16 mouse cellular contexts compared by ENCODE assay signal in the genomic region with DNA sequence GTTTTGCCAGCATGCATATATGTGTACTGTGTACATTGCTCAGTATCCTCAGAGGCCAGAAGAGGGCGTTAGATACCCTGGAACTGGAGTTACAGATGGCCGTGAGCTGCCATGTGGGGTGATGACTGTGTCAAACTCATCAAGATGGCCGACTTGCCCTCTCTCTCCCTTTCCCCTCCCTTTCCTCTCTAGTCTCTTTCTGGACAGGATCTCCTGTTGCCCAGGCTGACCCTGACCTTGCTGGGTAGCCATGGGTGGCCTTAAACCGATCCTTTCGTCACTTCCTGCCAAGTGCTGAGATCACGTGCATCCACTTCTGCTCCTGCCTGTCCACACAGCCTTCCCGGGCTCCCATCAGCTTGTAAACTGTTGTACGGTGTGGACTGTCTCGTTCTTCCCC. TPM values are rescaled to one million over a fixed set of nuclear protein-coding genes. Genes with fewer than 3 reads are reported as not detected.
DNase-seq lines count a peak whose midpoint lies in the region; ATAC-seq and TF ChIP-seq lines count a peak whose summit lies in the region.
"Had no signal": no experiment of that assay in that cellular context is flagged by ENCODE, and none has a peak within 500 bp of the region (broad histone marks: within the 10 kb centered on the region; RNA-seq: fewer than 3 reads in every experiment).

No protein-coding gene starts in this region.

- peak; percentile 35 for TF ChIP-seq CTCF in heart, adult 2 months (IDR thresholded peaks at IDR 0.05)
- no peak; the same call in 1 of the 2 replicates for TF ChIP-seq CTCF in liver, adult 2 months (IDR thresholded peaks at IDR 0.05; ENCODE audit: low read depth, low read length)

- H3K27ac ChIP-seq in heart, adult 2 months, result no peak overlapping the region
- no peak overlapping the region for H3K27ac ChIP-seq in heart, embryonic 11.5 days (ENCODE audit: low read depth, low read length)
- H3K27ac ChIP-seq in liver, adult 2 months (replicated peaks; ENCODE audit: insufficient read depth, low read depth, low read length), result no peak overlapping the region
- peak overlapping the region; percentile 32; the same call in 1 of the 2 replicates for H3K27ac ChIP-seq in macrophage
- H3K27ac ChIP-seq: embryonic facial prominence, embryonic 13.5 days; forebrain, embryonic 10.5 days had no signal

- no peak overlapping the region for H3K4me3 ChIP-seq in heart, adult 2 months
- H3K4me3 ChIP-seq in heart, embryonic 11.5 days (ENCODE audit: low read depth, low read length), result no peak overlapping the region
- no peak overlapping the region for H3K4me3 ChIP-seq in liver, adult 2 months (ENCODE audit: insufficient read depth, low read depth, low read length)
- H3K4me3 ChIP-seq in macrophage (ENCODE audit: inconsistent target), result no peak overlapping the region
- H3K4me3 ChIP-seq: embryonic facial prominence, embryonic 13.5 days; forebrain, embryonic 10.5 days had no signal

- H3K9me3 ChIP-seq in heart, embryonic 11.5 days (replicated peaks; ENCODE audit: control insufficient read depth, low read length), result no peaks in the 10 kb centered on the region
- H3K9me3 ChIP-seq: embryonic facial prominence, embryonic 13.5 days; forebrain, embryonic 10.5 days had no signal

- no peaks in the 10 kb centered on the region for H3K79me2 ChIP-seq in heart, adult 2 months (replicated peaks; ENCODE audit: control insufficient read depth, insufficient read depth, low read length)
- peaks cover 15% of the 10 kb centered on the region; the same call in 1 of the 2 replicates for H3K79me2 ChIP-seq in liver, adult 2 months (ENCODE audit: control insufficient read depth, insufficient read depth, low read length)
- H3K79me2 ChIP-seq in macrophage (ENCODE audit: inconsistent target), result peaks cover 44% of the 10 kb centered on the region

- no peak for ATAC-seq in heart, embryonic 11.5 days (replicated peaks; ENCODE audit: insufficient number of reproducible peaks, low FRiP score, low TSS enrichment)
- ATAC-seq: activated CD4-positive, CD25-positive, alpha-beta regulatory T cell, adult 4 months; hindbrain, embryonic 16.5 days had no signal

- peaks cover 11% of the 10 kb centered on the region for H3K4me1 ChIP-seq in heart, adult 2 months (ENCODE audit: control insufficient read depth, insufficient read depth, low read length)
- H3K4me1 ChIP-seq in heart, embryonic 11.5 days (ENCODE audit: control insufficient read depth, insufficient read depth, low read length), result peaks cover 30% of the 10 kb centered on the region
- peaks cover 21% of the 10 kb centered on the region for H3K4me1 ChIP-seq in liver, adult 2 months (ENCODE audit: control insufficient read depth, insufficient read depth, low read length)

- H3K36me3 ChIP-seq in heart, adult 2 months (ENCODE audit: control insufficient read depth, insufficient read depth, low read length), result no peaks in the 10 kb centered on the region
- H3K36me3 ChIP-seq in heart, embryonic 11.5 days (ENCODE audit: control insufficient read depth, insufficient read depth, low read length), result peaks cover 11% of the 10 kb centered on the region
- peaks cover 34% of the 10 kb centered on the region; the same call in 1 of the 2 replicates for H3K36me3 ChIP-seq in liver, adult 2 months (ENCODE audit: control insufficient read depth, insufficient read depth, low read length)
- peaks cover 46% of the 10 kb centered on the region for H3K36me3 ChIP-seq in macrophage (ENCODE audit: inconsistent target)

- no peak overlapping the region for H3K9ac ChIP-seq in heart, adult 2 months (ENCODE audit: low read depth, low read length)
- H3K9ac ChIP-seq in heart, embryonic 11.5 days (ENCODE audit: low read depth, low read length), result no peak overlapping the region
- no peak overlapping the region for H3K9ac ChIP-seq in liver, adult 2 months (ENCODE audit: low read depth, low read length)
- H3K9ac ChIP-seq: embryonic facial prominence, embryonic 13.5 days had no signal

- H3K27me3 ChIP-seq in heart, adult 2 months (ENCODE audit: control insufficient read depth, insufficient read depth, low read length), result no peaks in the 10 kb centered on the region
- H3K27me3 ChIP-seq in heart, embryonic 11.5 days (ENCODE audit: control insufficient read depth, insufficient read depth, low read length), result peaks cover 37% of the 10 kb centered on the region
- no peaks in the 10 kb centered on the region for H3K27me3 ChIP-seq in liver, adult 2 months (ENCODE audit: control insufficient read depth, insufficient read depth, low read length)

- no peak overlapping the region for H3K4me2 ChIP-seq in heart, embryonic 11.5 days
- H3K4me2 ChIP-seq: embryonic facial prominence, embryonic 13.5 days had no signal

- no peak for TF ChIP-seq POLR2A in heart, adult 2 months (IDR thresholded peaks at IDR 0.05; ENCODE audit: insufficient read depth, low read depth, low read length)
- TF ChIP-seq POLR2A in liver, adult 2 months (IDR thresholded peaks at IDR 0.05; ENCODE audit: extremely low read depth, insufficient read depth, low read length), result no peak

- 49% methylated on average over 9 of the region's 9 CpGs for WGBS in heart, adult 2 months
- WGBS in heart, embryonic 11.5 days (ENCODE audit: insufficient replicate concordance), result 45% methylated on average over 9 of the region's 9 CpGs
- WGBS in liver, adult 2 months, result 47% methylated on average over 9 of the region's 9 CpGs
- WGBS in macrophage (ENCODE audit: missing documents), result 43% methylated on average over 6 of the region's 9 CpGs

- no peak for TF ChIP-seq EP300 in heart, adult 2 months (IDR thresholded peaks at IDR 0.05; ENCODE audit: insufficient read depth, low read depth, low read length)

- intact Hi-C loops in heart, adult 2 months (cut with DNase I), result loop anchor here (5.0 kb wide), 1 partner anchor 143 kb away; a partner anchor contains a TSS

- no peak for DNase-seq in heart, adult 2 months
- peak; percentile 62 for DNase-seq in liver, adult 2 months (ENCODE audit: extremely low read depth, low read depth, low spot score)
- DNase-seq in liver (no peak), ES-CJ7 (ENCODE audit: low read depth, low spot score) (peak; percentile 45)
- no peak for DNase-seq in spleen, adult 12 weeks (ENCODE audit: low spot score)
- DNase-seq in frontal cortex, adult 2 months (ENCODE audit: extremely low spot score in 1 of 2, low spot score in 1 of 2), result no peak
- DNase-seq: heart, adult 18-20 months; heart, postnatal 14 days; lung, postnatal 4 days had no signal

RNA-seq across cellular contexts. Expression of a gene that starts 10.8 kb away (rescaled TPM):
- total RNA-seq in heart, adult 2 months (2021), result 10 to 100 TPM; 50.8 to 62.8 TPM
- polyA plus RNA-seq in heart, adult 2 months (2012; rRNA removed), result 57.1 and 59.7 TPM in 2 replicates
- 33.3 and 37.0 TPM in 2 replicates for polyA plus RNA-seq in heart, embryonic 11.5 days (2014; fragmentation: Nextera tagmentation; extraction: Ambion mirVana)
- total RNA-seq in liver, adult 2 months (2014; rRNA removed), result 21.0 and 28.6 TPM in 2 replicates
- polyA plus RNA-seq in liver, adult 2 months (2012; rRNA removed), result 89.3 and 110 TPM in 2 replicates
- total RNA-seq in macrophage (2018; cell fraction: chromatin; rRNA removed), result 10 to 100 TPM; 29.7 to 99.0 (median 73.5) TPM
- total RNA-seq in macrophage (2018; cell fraction: cytosol; rRNA removed), result 100 to 1,000 TPM; 110 to 188 (median 152) TPM
- total RNA-seq in macrophage (2018; cell fraction: nucleus; rRNA removed), result 100 to 1,000 TPM in 20 of 26 experiments, 10 to 100 TPM in 6; 88.2 to 190 (median 134) TPM
- polyA plus RNA-seq in macrophage (2018), result 140 to 157 TPM (median 155 TPM) in 3 replicates
- polyA plus RNA-seq in frontal cortex, adult 2 months (2012; rRNA removed), result 16.4 and 18.7 TPM in 2 replicates

RNA-seq across cellular contexts. Expression of a gene that starts 20.6 kb away (rescaled TPM):
- under 1 TPM in 1 of 2 experiments, not detected in 1; 0.08 TPM for total RNA-seq in heart, adult 2 months (2021)
- polyA plus RNA-seq in heart, adult 2 months (2012; rRNA removed), result 0.06 and 0.14 TPM in 2 replicates
- polyA plus RNA-seq in heart, embryonic 11.5 days (2014; fragmentation: Nextera tagmentation; extraction: Ambion mirVana), result not detected in 2 replicates
- 3.0 and 3.6 TPM in 2 replicates for total RNA-seq in liver, adult 2 months (2014; rRNA removed)
- polyA plus RNA-seq in liver, adult 2 months (2012; rRNA removed), result 5.0 and 5.9 TPM in 2 replicates
- total RNA-seq in macrophage (2018; cell fraction: chromatin; rRNA removed), result under 1 TPM in 1 of 26 experiments, not detected in 25; 0.33 TPM
- total RNA-seq in macrophage (2018; cell fraction: cytosol; rRNA removed), result not detected
- not detected for total RNA-seq in macrophage (2018; cell fraction: nucleus; rRNA removed)
- not detected in 3 replicates for polyA plus RNA-seq in macrophage (2018)
- polyA plus RNA-seq in frontal cortex, adult 2 months (2012; rRNA removed), result 0.04 and 0.13 TPM in 2 replicates
- total RNA-seq: common myeloid progenitor, adult 5-6 weeks; heart, adult 18-20 months; heart, postnatal 14 days had no signal
- polyA plus RNA-seq: activated CD4-positive, CD25-positive, alpha-beta regulatory T cell, adult 4 months had no signal

RNA-seq across cellular contexts. Expression of a gene that starts 39.5 kb away (rescaled TPM):
- total RNA-seq in heart, adult 2 months (2021), result under 1 TPM; 0.37 to 0.75 TPM
- 0.76 and 3.1 TPM in 2 replicates for polyA plus RNA-seq in heart, adult 2 months (2012; rRNA removed)
- 0.69 and 0.93 TPM in 2 replicates for polyA plus RNA-seq in heart, embryonic 11.5 days (2014; fragmentation: Nextera tagmentation; extraction: Ambion mirVana)
- total RNA-seq in liver, adult 2 months (2014; rRNA removed), result 3.0 and 6.7 TPM in 2 replicates
- polyA plus RNA-seq in liver, adult 2 months (2012; rRNA removed), result 16.5 and 24.8 TPM in 2 replicates
- total RNA-seq in macrophage (2018; cell fraction: chromatin; rRNA removed), result 1 to 10 TPM in 25 of 26 experiments, under 1 TPM in 1; 0.74 to 8.4 (median 3.2) TPM
- total RNA-seq in macrophage (2018; cell fraction: cytosol; rRNA removed), result 1 to 10 TPM in 25 of 26 experiments, under 1 TPM in 1; 0.86 to 2.6 (median 1.5) TPM
- 1 to 10 TPM in 25 of 26 experiments, under 1 TPM in 1; 0.58 to 6.0 (median 2.6) TPM for total RNA-seq in macrophage (2018; cell fraction: nucleus; rRNA removed)
- polyA plus RNA-seq in macrophage (2018), result 0.93 to 1.8 TPM (median 1.3 TPM) in 3 replicates
- polyA plus RNA-seq in frontal cortex, adult 2 months (2012; rRNA removed), result 1.6 and 1.7 TPM in 2 replicates
- polyA plus RNA-seq: activated CD4-positive, CD25-positive, alpha-beta regulatory T cell, adult 4 months had no signal

RNA-seq across cellular contexts. Expression of a gene that starts 46.3 kb away (rescaled TPM):
- total RNA-seq in heart, adult 2 months (2021), result 10 to 100 TPM; 28.2 to 28.8 TPM
- polyA plus RNA-seq in heart, adult 2 months (2012; rRNA removed), result 34.8 and 36.5 TPM in 2 replicates
- polyA plus RNA-seq in heart, embryonic 11.5 days (2014; fragmentation: Nextera tagmentation; extraction: Ambion mirVana), result 35.0 and 40.7 TPM in 2 replicates
- total RNA-seq in liver, adult 2 months (2014; rRNA removed), result 55.9 and 57.1 TPM in 2 replicates
- 102 and 106 TPM in 2 replicates for polyA plus RNA-seq in liver, adult 2 months (2012; rRNA removed)
- 10 to 100 TPM in 25 of 26 experiments, 1 to 10 TPM in 1; 9.9 to 76.7 (median 35.1) TPM for total RNA-seq in macrophage (2018; cell fraction: chromatin; rRNA removed)
- 10 to 100 TPM; 42.1 to 80.0 (median 63.8) TPM for total RNA-seq in macrophage (2018; cell fraction: cytosol; rRNA removed)
- total RNA-seq in macrophage (2018; cell fraction: nucleus; rRNA removed), result 10 to 100 TPM; 27.8 to 92.3 (median 45.0) TPM
- polyA plus RNA-seq in macrophage (2018), result 54.9 to 70.4 TPM (median 60.9 TPM) in 3 replicates
- 13.2 and 14.2 TPM in 2 replicates for polyA plus RNA-seq in frontal cortex, adult 2 months (2012; rRNA removed)
- polyA plus RNA-seq: activated CD4-positive, CD25-positive, alpha-beta regulatory T cell, adult 4 months had no signal

Comparison
In these comparisons a context has a peak if more than half of its experiments do, and no peak if none do; other contexts are left out.
1. DNase-seq: peak in liver, adult 2 months (single experiment) and ES-CJ7 (single experiment); none in heart, adult 2 months (0 of 2), liver (single experiment), spleen, adult 12 weeks (single experiment) and frontal cortex, adult 2 months (0 of 2).